Mouse (Mus musculus): ENCODE measurements around the gene Smg5. TPM values are rescaled to one million over a fixed set of nuclear protein-coding genes. Genes with fewer than 3 reads are reported as not detected.
"Not testable (repeated sequence)": the region's sequence is repeated elsewhere in the genome, so short reads cannot be mapped to it uniquely, and the experiment has no call there.

Gene Smg5
- 103 and 115 TPM in 2 replicates for polyA plus RNA-seq (2012; rRNA removed)

DNA sequence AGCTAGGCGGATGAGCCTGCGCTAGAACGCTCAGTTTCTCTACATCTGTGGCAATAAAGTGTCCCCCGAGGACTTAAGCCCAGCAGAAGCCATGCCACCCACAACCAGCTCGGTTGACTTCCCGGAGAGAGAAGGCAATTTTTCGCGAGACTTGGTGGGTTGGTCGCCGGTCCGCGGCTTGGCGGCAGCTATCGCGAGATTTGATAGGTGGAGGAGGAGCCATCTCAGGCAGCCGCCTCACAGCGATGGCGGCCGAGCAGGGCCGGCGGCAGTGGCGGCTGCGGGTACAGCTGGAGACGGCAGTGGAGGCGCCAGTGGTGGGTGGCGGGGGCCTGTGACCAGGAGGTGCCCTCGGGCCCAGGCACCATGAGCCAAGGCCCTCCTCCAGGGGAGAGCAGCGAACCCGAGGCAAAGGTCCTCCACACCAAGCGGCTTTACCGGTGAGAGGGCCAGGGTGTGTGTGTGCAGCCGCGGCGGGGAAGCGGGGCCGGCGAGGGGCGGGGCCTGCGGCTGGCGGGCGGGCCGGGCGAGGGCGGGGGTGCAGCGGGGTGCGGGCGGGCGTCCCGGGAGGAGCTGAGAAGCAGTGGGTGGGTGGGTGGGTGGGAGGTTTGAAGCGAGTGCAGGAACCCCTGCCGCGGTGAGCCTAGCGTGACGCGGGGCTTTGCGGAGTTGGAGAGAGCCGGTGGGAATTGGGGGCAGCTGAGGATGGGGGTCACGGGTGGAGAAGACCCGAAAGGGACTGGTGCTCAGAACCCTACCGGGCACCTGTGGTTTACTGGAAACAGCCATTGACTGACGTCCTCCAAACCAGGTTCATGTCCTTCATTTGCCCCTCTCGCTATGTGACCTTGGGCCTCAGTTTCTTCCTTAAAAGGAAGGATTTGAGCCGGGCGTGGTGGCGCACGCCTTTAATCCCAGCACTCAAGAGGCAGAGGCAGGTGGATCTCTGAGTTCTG is at the start of gene Smg5, which contains the start of gene Tmem79:
Gene Smg5 (plus strand): TSS at position 203 of the 956 bp plus-strand sequence.
Gene Tmem79 (minus strand): TSS at position 91 of the 956 bp plus-strand sequence.
- under 1% methylated on average over 65 of the region's 66 CpGs for WGBS
- peaks cover 6% of the 10 kb centered on the region for H3K4me1 ChIP-seq (ENCODE audit: control insufficient read depth, insufficient read depth, low read length)
- peak; percentile 96 to 97 for DNase-seq
- H3K27ac ChIP-seq (ENCODE audit: insufficient read depth, low read length), result peak within 1 kb of the TSS; percentile 79
- peak within 1 kb of the TSS; percentile 84 for H3K4me3 ChIP-seq (replicated peaks; ENCODE audit: insufficient read depth, low read depth, low read length)
- TF ChIP-seq POLR2A (IDR thresholded peaks at IDR 0.05; ENCODE audit: borderline replicate concordance, insufficient read depth, low read length) (peak; percentile 95), CTCF (IDR thresholded peaks at IDR 0.05; ENCODE audit: borderline replicate concordance, insufficient read depth, low read depth, low read length) (no peak)
- no peaks in the 10 kb centered on the region for H3K27me3 ChIP-seq (ENCODE audit: control insufficient read depth, insufficient read depth, low read length)

DNA sequence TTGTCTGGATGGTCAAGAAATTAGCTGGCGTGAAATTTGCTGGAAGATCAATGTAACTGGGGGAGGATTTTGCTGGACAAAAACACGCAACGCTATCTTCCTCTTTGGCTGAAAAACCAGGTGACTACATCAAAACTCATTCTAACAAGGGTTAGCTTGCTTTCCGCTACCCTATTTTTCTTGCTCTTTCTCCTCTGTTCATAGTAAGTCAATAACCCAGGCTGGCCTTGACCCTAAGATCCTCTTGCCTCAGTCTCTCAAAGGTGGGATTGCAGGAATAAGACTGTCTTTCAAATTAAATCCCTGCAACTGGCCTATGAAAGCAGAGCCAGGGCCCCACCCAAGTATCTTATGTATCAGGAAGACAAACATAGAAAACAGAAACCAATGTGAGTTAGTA is 49.0 kb upstream of the Smg5 start, which contains the start of gene Gm38392:
Gene Gm38392 (minus strand): TSS at position 101 of the 400 bp plus-strand sequence.
- Histone ChIP-seq H3K27me3 (ENCODE audit: control insufficient read depth, insufficient read depth, low read length) (no peaks in the 10 kb centered on the region), H3K4me3 (replicated peaks; ENCODE audit: insufficient read depth, low read depth, low read length) (no peak within 1 kb of the TSS), H3K4me1 (ENCODE audit: control insufficient read depth, insufficient read depth, low read length) (no peaks in the 10 kb centered on the region), H3K27ac (ENCODE audit: insufficient read depth, low read length) (no peak within 1 kb of the TSS)
- 99% methylated on average over 4 of the region's 4 CpGs for WGBS
- DNase-seq, result no peak
- TF ChIP-seq CTCF (IDR thresholded peaks at IDR 0.05; ENCODE audit: borderline replicate concordance, insufficient read depth, low read depth, low read length) (no peak), POLR2A (IDR thresholded peaks at IDR 0.05; ENCODE audit: borderline replicate concordance, insufficient read depth, low read length) (no peak)

DNA sequence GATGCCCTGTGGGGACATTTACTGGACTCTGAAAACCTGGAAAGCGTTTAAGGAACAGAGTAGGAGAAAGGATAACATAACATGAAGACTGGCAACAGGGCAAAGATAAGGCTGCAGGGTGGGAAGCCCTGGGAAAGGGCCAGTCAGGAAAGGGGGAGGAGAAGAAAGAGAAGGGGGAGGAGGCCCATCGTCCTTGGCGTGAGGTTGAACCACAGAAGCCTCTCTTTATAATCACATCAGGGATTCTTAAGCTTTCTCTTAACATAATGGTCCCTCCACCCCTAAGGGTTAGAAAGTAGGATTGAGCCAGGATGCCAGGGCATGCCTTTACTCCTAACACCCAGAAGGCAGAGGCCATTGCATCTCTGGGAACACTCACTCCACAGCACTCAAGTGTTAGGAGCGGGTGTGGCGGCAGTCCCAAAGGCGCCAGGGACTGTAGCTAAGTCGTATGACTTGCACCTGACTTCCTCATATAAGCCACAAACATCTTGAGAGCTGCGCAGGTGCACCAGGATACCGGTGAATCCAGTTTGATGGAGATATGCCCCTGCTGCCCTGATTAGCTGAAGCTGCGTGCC is 47.8 kb upstream of the Smg5 start:
- not testable (repeated sequence) for H3K4me1 ChIP-seq (ENCODE audit: control insufficient read depth, insufficient read depth, low read length); H3K27ac ChIP-seq (ENCODE audit: insufficient read depth, low read length); DNase-seq; H3K4me3 ChIP-seq (replicated peaks; ENCODE audit: insufficient read depth, low read depth, low read length); H3K27me3 ChIP-seq (ENCODE audit: control insufficient read depth, insufficient read depth, low read length)
- WGBS, result 67% methylated on average over 10 of the region's 10 CpGs

DNA sequence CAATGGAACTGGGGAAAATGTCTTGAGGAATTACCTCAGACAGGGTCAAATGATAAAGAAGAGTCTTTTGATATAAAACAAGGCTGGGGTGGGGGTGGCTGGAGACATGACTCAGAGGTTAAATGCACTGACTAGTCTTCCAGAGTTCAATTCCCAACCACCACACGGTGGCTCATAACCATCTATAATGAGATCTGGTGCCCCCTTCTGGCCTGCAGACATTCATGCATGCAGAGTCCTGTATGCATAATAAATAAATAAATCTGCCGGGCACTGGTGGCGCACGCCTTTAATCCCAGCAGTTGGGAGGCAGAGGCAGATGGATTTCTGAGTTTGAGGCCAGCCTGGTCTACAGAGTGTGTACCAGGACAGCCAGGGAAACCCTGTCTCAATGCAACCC is 44.1 kb upstream of the Smg5 start:
- H3K27ac ChIP-seq (ENCODE audit: insufficient read depth, low read length), result no peak overlapping the region
- no peak overlapping the region for H3K4me3 ChIP-seq (replicated peaks; ENCODE audit: insufficient read depth, low read depth, low read length)
- DNase-seq, result peak in 1 of 2 experiments; percentile 15
- TF ChIP-seq CTCF (IDR thresholded peaks at IDR 0.05; ENCODE audit: borderline replicate concordance, insufficient read depth, low read depth, low read length), result no peak
- TF ChIP-seq POLR2A (IDR thresholded peaks at IDR 0.05; ENCODE audit: borderline replicate concordance, insufficient read depth, low read length), result no peak
- no peaks in the 10 kb centered on the region for H3K4me1 ChIP-seq (ENCODE audit: control insufficient read depth, insufficient read depth, low read length)
- no peaks in the 10 kb centered on the region for H3K27me3 ChIP-seq (ENCODE audit: control insufficient read depth, insufficient read depth, low read length)
- WGBS, result 29% methylated on average over 4 of the region's 4 CpGs

DNA sequence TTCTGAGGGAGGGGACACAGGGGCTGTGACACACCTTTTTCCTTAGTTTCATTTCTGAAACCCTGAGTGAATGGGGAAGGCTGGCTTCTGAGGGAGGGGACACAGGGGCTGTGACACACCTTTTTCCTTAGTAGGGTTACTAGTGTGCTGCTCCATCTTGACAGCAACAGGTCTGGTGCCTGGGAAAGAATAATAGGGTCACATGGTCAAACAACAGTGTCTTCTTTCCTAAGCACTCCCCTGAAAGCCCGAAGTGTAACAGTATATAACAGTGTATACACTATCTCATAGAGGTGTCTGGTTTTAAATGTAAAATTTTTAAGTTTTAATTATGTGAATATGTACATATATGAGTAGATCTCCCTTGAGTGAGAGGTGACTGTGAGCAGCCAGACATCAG is 40.8 kb upstream of the Smg5 start:
- H3K27ac ChIP-seq (ENCODE audit: insufficient read depth, low read length); H3K4me1 ChIP-seq (ENCODE audit: control insufficient read depth, insufficient read depth, low read length); DNase-seq; H3K4me3 ChIP-seq (replicated peaks; ENCODE audit: insufficient read depth, low read depth, low read length); H3K27me3 ChIP-seq (ENCODE audit: control insufficient read depth, insufficient read depth, low read length): not testable (repeated sequence)
- WGBS, result 69% methylated on average over 1 of the region's 1 CpGs

DNA sequence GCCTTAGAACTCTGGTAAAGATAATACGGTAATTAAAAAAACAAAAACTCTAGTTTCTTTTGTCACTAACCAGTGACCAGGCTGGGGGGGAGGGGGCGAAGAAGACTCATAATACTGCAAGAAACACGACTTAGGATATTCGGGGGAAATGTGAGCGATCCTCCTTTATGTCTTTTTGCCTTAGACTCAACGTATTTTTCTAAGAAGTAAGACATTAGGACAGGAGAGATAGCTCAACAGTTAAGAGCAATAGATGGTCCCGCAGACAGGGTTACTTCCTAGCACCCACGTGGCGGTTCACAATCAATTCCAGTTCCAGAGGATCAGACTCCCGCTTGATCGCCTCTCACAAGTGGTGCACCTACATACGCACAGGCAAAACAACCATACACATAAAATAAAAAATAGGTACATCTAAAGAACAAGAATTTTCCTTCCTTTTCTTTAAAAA is 39.9 kb upstream of the Smg5 start:
- no peak for DNase-seq
- H3K27me3 ChIP-seq (ENCODE audit: control insufficient read depth, insufficient read depth, low read length), result no peaks in the 10 kb centered on the region
- H3K4me1 ChIP-seq (ENCODE audit: control insufficient read depth, insufficient read depth, low read length), result no peaks in the 10 kb centered on the region; the same call in 1 of the 2 replicates
- TF ChIP-seq CTCF (IDR thresholded peaks at IDR 0.05; ENCODE audit: borderline replicate concordance, insufficient read depth, low read depth, low read length) (no peak), POLR2A (IDR thresholded peaks at IDR 0.05; ENCODE audit: borderline replicate concordance, insufficient read depth, low read length) (no peak)
- under 1% methylated on average over 12 of the region's 12 CpGs for whole genome bisulfite sequencing
- peak overlapping the region; percentile 70 for H3K4me3 ChIP-seq (replicated peaks; ENCODE audit: insufficient read depth, low read depth, low read length)
- no peak overlapping the region for H3K27ac ChIP-seq (ENCODE audit: insufficient read depth, low read length)

DNA sequence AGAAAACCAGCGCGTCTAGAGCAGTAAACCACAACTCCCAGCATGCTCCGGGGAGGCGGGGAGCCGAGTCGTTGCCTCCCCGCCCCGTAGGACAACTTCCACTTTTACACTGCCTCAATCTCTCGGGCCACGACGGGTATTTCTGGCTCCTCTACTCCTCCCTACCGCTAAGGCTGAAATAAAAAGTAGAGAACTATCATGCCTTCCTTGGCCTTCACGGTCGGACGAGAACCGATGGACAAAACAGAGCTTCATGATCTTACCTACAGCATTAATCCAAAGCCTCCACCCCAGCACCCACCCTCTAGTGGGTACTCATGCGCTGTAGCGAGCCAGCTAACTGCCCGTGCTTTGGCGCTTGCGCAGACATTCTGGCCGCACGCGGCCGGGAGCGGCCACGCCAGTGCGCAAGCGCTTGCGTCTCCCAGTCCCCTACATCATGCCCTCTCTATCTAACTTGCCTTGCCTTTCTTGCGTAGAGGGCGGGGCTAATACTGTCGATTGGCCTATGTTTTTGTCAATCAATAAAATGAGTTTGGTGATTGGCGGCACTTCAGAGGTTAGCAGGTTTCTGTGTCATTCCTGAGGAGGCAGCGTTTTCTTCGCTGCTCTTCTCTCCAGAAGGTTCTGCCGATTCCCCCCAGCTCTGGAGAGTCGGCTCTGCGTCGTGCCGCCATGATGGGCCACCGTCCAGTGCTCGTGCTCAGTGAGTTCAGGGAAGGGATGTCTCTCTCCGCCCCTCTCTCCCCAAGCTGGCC is 39.3 kb upstream of the Smg5 start, which contains the start of the genes Tsacc and Cct3:
Gene Tsacc (minus strand): TSS at position 439 of the 758 bp plus-strand sequence.
Gene Cct3 (plus strand): TSS at position 556 of the 758 bp plus-strand sequence.
- H3K27ac ChIP-seq (ENCODE audit: insufficient read depth, low read length), result peak within 1 kb of the TSS; percentile 70
- under 1% methylated on average over 44 of the region's 44 CpGs for WGBS
- H3K4me1 ChIP-seq (ENCODE audit: control insufficient read depth, insufficient read depth, low read length), result no peaks in the 10 kb centered on the region; the same call in 1 of the 2 replicates
- TF ChIP-seq POLR2A (IDR thresholded peaks at IDR 0.05; ENCODE audit: borderline replicate concordance, insufficient read depth, low read length), result peak; percentile 62; the same call in 1 of the 2 replicates
- TF ChIP-seq CTCF (IDR thresholded peaks at IDR 0.05; ENCODE audit: borderline replicate concordance, insufficient read depth, low read depth, low read length), result no peak
- DNase-seq, result peak; percentile 93 to 99
- peak within 1 kb of the TSS; percentile 92 for H3K4me3 ChIP-seq (replicated peaks; ENCODE audit: insufficient read depth, low read depth, low read length)
- H3K27me3 ChIP-seq (ENCODE audit: control insufficient read depth, insufficient read depth, low read length), result no peaks in the 10 kb centered on the region

All from cerebellum, adult 2 months (tissue).